Comparison of ENCODE assay signal across 9 mouse cellular contexts in genomic region chr17:24567034-24567779, GRCm38 (mm10). TPM values are rescaled to one million over a fixed set of nuclear protein-coding genes. Genes with fewer than 3 reads are reported as not detected.
A peak's percentile ranks its signal among the peaks of the same experiment; 100 is the strongest.
DNase-seq lines count a peak whose midpoint lies in the region; ATAC-seq and TF ChIP-seq lines count a peak whose summit lies in the region.
"Had no signal": no experiment of that assay in that cellular context is flagged by ENCODE, and none has a peak within 500 bp of the region (broad histone marks: within the 10 kb centered on the region; RNA-seq: fewer than 3 reads in every experiment).

No protein-coding gene starts in this region.

- H3K27me3 ChIP-seq in G1E (ENCODE audit: insufficient read depth, low read length) = no peaks in the 10 kb centered on the region
- H3K27me3 ChIP-seq in heart, embryonic 11.5 days (ENCODE audit: control insufficient read depth, insufficient read depth, low read length) = no peaks in the 10 kb centered on the region
- no peaks in the 10 kb centered on the region for H3K27me3 ChIP-seq in forebrain, embryonic 10.5 days (ENCODE audit: poor library complexity, severe bottlenecking)
- H3K27me3 ChIP-seq in hindbrain, embryonic 14.5 days (ENCODE audit: control insufficient read depth, insufficient read depth, low read length) = no peaks in the 10 kb centered on the region
- H3K27me3 ChIP-seq: megakaryocyte, embryonic 14.5 days had no signal

- no peak overlapping the region for H3K27ac ChIP-seq in heart, embryonic 11.5 days (ENCODE audit: low read depth, low read length)
- no peak overlapping the region for H3K27ac ChIP-seq in forebrain, embryonic 10.5 days
- no peak overlapping the region for H3K27ac ChIP-seq in hindbrain, embryonic 14.5 days

- no peak for TF ChIP-seq POLR2A in lung, adult 2 months (IDR thresholded peaks at IDR 0.05; ENCODE audit: borderline replicate concordance, extremely low read depth, low read depth, low read length)

- peak overlapping the region; percentile 52; the same call in 1 of the 2 replicates for H3K9ac ChIP-seq in heart, embryonic 11.5 days (ENCODE audit: low read depth, low read length)
- H3K9ac ChIP-seq in hindbrain, embryonic 14.5 days = no peak overlapping the region

- DNase-seq in adrenal gland, adult (ENCODE audit: inconsistent age in 2 of 2, low spot score in 1 of 2) = peak; percentile 28 to 61
- DNase-seq in adrenal gland, postnatal 4 days (ENCODE audit: low spot score in 2 of 2) = no peak
- DNase-seq in G1E (ENCODE audit: low spot score) = peak; percentile 80
- DNase-seq in lung, adult 2 months = peak; percentile 43
- DNase-seq in forebrain, embryonic 10.5 days (ENCODE audit: extremely low spot score, low spot score) = no peak
- DNase-seq in layer of hippocampus, postnatal 25 days (ENCODE audit: extremely low spot score in 1 of 2, low spot score in 1 of 2) = no peak
- DNase-seq in hindbrain, embryonic 14.5 days (ENCODE audit: low spot score) = no peak

- 62% methylated on average over 8 of the region's 8 CpGs for WGBS in heart, embryonic 11.5 days (ENCODE audit: insufficient replicate concordance)
- WGBS in lung, adult 2 months = 32% methylated on average over 8 of the region's 8 CpGs
- WGBS in forebrain, embryonic 10.5 days = 87% methylated on average over 8 of the region's 8 CpGs
- WGBS in hindbrain, embryonic 14.5 days = 74% methylated on average over 8 of the region's 8 CpGs

- H3K4me3 ChIP-seq in G1E (ENCODE audit: low read depth, low read length) = no peak overlapping the region
- no peak overlapping the region for H3K4me3 ChIP-seq in heart, embryonic 11.5 days (ENCODE audit: low read depth, low read length)
- no peak overlapping the region for H3K4me3 ChIP-seq in lung, adult 2 months (replicated peaks; ENCODE audit: extremely low read depth, low read depth, low read length)
- no peak overlapping the region for H3K4me3 ChIP-seq in forebrain, embryonic 10.5 days
- no peak overlapping the region for H3K4me3 ChIP-seq in hindbrain, embryonic 14.5 days (replicated peaks; ENCODE audit: low read length)
- H3K4me3 ChIP-seq: megakaryocyte, embryonic 14.5 days had no signal

- peaks cover 84% of the 10 kb centered on the region for H3K36me3 ChIP-seq in G1E (replicated peaks)
- peaks cover 12% of the 10 kb centered on the region for H3K36me3 ChIP-seq in heart, embryonic 11.5 days (ENCODE audit: control insufficient read depth, insufficient read depth, low read length)
- peaks cover 74% of the 10 kb centered on the region for H3K36me3 ChIP-seq in forebrain, embryonic 10.5 days (replicated peaks)
- peaks cover 72% of the 10 kb centered on the region for H3K36me3 ChIP-seq in hindbrain, embryonic 14.5 days (replicated peaks; ENCODE audit: control insufficient read depth, insufficient read depth)

- peaks cover 14% of the 10 kb centered on the region for H3K4me1 ChIP-seq in G1E (ENCODE audit: insufficient read depth, low read depth, low read length)
- peaks cover 11% of the 10 kb centered on the region for H3K4me1 ChIP-seq in heart, embryonic 11.5 days (ENCODE audit: control insufficient read depth, insufficient read depth, low read length)
- peaks cover 13% of the 10 kb centered on the region for H3K4me1 ChIP-seq in lung, adult 2 months (ENCODE audit: control insufficient read depth, insufficient read depth, low read length)
- 0 out of 2 replicates have a peak, but pooled peaks cover 5% of the 10 kb centered on the region for H3K4me1 ChIP-seq in forebrain, embryonic 10.5 days
- no peaks in the 10 kb centered on the region; the same call in 1 of the 2 replicates for H3K4me1 ChIP-seq in hindbrain, embryonic 14.5 days (replicated peaks; ENCODE audit: control insufficient read depth, insufficient read depth, low read length)

- no peaks in the 10 kb centered on the region for H3K9me3 ChIP-seq in G1E (replicated peaks)
- H3K9me3 ChIP-seq in heart, embryonic 11.5 days (replicated peaks; ENCODE audit: control insufficient read depth, low read length) = no peaks in the 10 kb centered on the region
- no peaks in the 10 kb centered on the region for H3K9me3 ChIP-seq in forebrain, embryonic 10.5 days
- H3K9me3 ChIP-seq in hindbrain, embryonic 14.5 days (ENCODE audit: control insufficient read depth, low read length) = no peaks in the 10 kb centered on the region
- H3K9me3 ChIP-seq: megakaryocyte, embryonic 14.5 days had no signal

- peak; percentile 28; the same call in 1 of the 2 replicates for ATAC-seq in G1E (ENCODE audit: extremely low read depth, insufficient number of reproducible peaks, low FRiP score, poor library complexity, severe bottlenecking)
- no peak for ATAC-seq in heart, embryonic 11.5 days (replicated peaks; ENCODE audit: insufficient number of reproducible peaks, low FRiP score, low TSS enrichment)
- no peak for ATAC-seq in hindbrain, embryonic 14.5 days (ENCODE audit: low FRiP score)

- no peak for TF ChIP-seq CTCF in G1E (IDR thresholded peaks at IDR 0.05; ENCODE audit: low read depth, low read length)
- TF ChIP-seq CTCF in lung, adult 2 months (IDR thresholded peaks at IDR 0.05; ENCODE audit: insufficient read depth, low read length) = no peak

- H3K4me2 ChIP-seq in heart, embryonic 11.5 days = no peak overlapping the region
- H3K4me2 ChIP-seq in hindbrain, embryonic 14.5 days (replicated peaks) = no peak overlapping the region

RNA-seq across cellular contexts. Expression of gene Pkd1, which starts 17.6 kb away (rescaled TPM):
- 10 to 100 TPM; 67.8 to 70.9 TPM for total RNA-seq in adrenal gland, postnatal 4 days (2021)
- total RNA-seq in G1E (2014; fragmentation: Nextera tagmentation) = 14.4 and 28.0 TPM in 2 replicates
- total RNA-seq in G1E (2017) = 5.0 and 10.3 TPM in 2 replicates
- polyA plus RNA-seq in G1E (2012) = 4.1 and 5.8 TPM in 2 replicates
- polyA plus RNA-seq in heart, embryonic 11.5 days (2014; fragmentation: Nextera tagmentation; extraction: Ambion mirVana) = 8.9 and 9.2 TPM in 2 replicates
- 136 and 146 TPM in 2 replicates for polyA plus RNA-seq in lung, adult 2 months (2012; rRNA removed)
- polyA plus RNA-seq in forebrain, embryonic 10.5 days (2016; fragmentation: Nextera tagmentation; extraction: Ambion mirVana) = 12.9 and 16.3 TPM in 2 replicates
- total RNA-seq in layer of hippocampus, postnatal 25 days (2021) = 10 to 100 TPM; 68.9 to 89.9 TPM
- polyA plus RNA-seq in hindbrain, embryonic 14.5 days (2014; fragmentation: Nextera tagmentation; extraction: Ambion mirVana) = 28.4 and 30.4 TPM in 2 replicates

RNA-seq across cellular contexts. Expression of gene Rab26, which starts 33.2 kb away (rescaled TPM):
- total RNA-seq in adrenal gland, postnatal 4 days (2021) = 1 to 10 TPM; 1.1 to 1.9 TPM
- 0.83 TPM in 1 of 2 replicates, not detected in the other for total RNA-seq in G1E (2014; fragmentation: Nextera tagmentation)
- total RNA-seq in G1E (2017) = 0.35 and 0.49 TPM in 2 replicates
- 0.24 and 0.26 TPM in 2 replicates for polyA plus RNA-seq in G1E (2012)
- 1.1 and 1.9 TPM in 2 replicates for polyA plus RNA-seq in heart, embryonic 11.5 days (2014; fragmentation: Nextera tagmentation; extraction: Ambion mirVana)
- polyA plus RNA-seq in lung, adult 2 months (2012; rRNA removed) = 1.1 and 1.2 TPM in 2 replicates
- polyA plus RNA-seq in forebrain, embryonic 10.5 days (2016; fragmentation: Nextera tagmentation; extraction: Ambion mirVana) = 1.9 and 3.5 TPM in 2 replicates
- total RNA-seq in layer of hippocampus, postnatal 25 days (2021) = 10 to 100 TPM; 65.1 to 72.1 TPM
- polyA plus RNA-seq in hindbrain, embryonic 14.5 days (2014; fragmentation: Nextera tagmentation; extraction: Ambion mirVana) = 4.2 and 5.6 TPM in 2 replicates

RNA-seq across cellular contexts. Expression of gene Traf7, which starts 39.5 kb away (rescaled TPM):
- total RNA-seq in adrenal gland, postnatal 4 days (2021) = 100 to 1,000 TPM; 137 to 149 TPM
- total RNA-seq in G1E (2014; fragmentation: Nextera tagmentation) (62.8 and 70.6 TPM in 2 replicates), G1E (2017) (81.7 and 103 TPM in 2 replicates)
- 153 and 198 TPM in 2 replicates for polyA plus RNA-seq in G1E (2012)
- polyA plus RNA-seq in heart, embryonic 11.5 days (2014; fragmentation: Nextera tagmentation; extraction: Ambion mirVana) = 72.3 and 80.1 TPM in 2 replicates
- polyA plus RNA-seq in lung, adult 2 months (2012; rRNA removed) = 237 and 263 TPM in 2 replicates
- 128 and 132 TPM in 2 replicates for polyA plus RNA-seq in forebrain, embryonic 10.5 days (2016; fragmentation: Nextera tagmentation; extraction: Ambion mirVana)
- total RNA-seq in layer of hippocampus, postnatal 25 days (2021) = 10 to 100 TPM; 69.9 to 88.9 TPM
- polyA plus RNA-seq in hindbrain, embryonic 14.5 days (2014; fragmentation: Nextera tagmentation; extraction: Ambion mirVana) = 75.0 and 82.8 TPM in 2 replicates

Comparison
In these comparisons a context has a peak if more than half of its experiments do, and no peak if none do; other contexts are left out.
1. DNase-seq: peak in adrenal gland, adult (2 of 2), G1E (single experiment) and lung, adult 2 months (single experiment); none in adrenal gland, postnatal 4 days (0 of 2), forebrain, embryonic 10.5 days (single experiment), layer of hippocampus, postnatal 25 days (0 of 2) and hindbrain, embryonic 14.5 days (single experiment).